Mouse (Mus musculus) limb, embryonic 11.5 days (tissue): ENCODE measurements at regions not wholly inside any gene's neighbourhood (a gene's known extent, or its start where the extent isn't known, plus 50 kb on each side); places are given as distances from the start of the nearest gene placed in this dataset.

ENCODE experiments used
- ATAC-seq: fragments of 200-750 bp; cut with Nextera tagmentation; 2 replicates; pipeline ENCODE4 v1.8.0; 2017; ENCODE audit warnings: low read depth; ENCODE audit not compliant: insufficient number of reproducible peaks, low FRiP score, low TSS enrichment
- DNase-seq: peaks from one replicate; pipeline ENCODE4 v3.0.0-alpha.2; 2015; ENCODE audit warnings: low spot score
- H3K27ac ChIP-seq: fragments of 300-500 bp; sonication (generic); replicated peaks from 2 replicates; pipeline ENCODE4 v1.5.1; 2014; ENCODE audit warnings: low read depth, mild to moderate bottlenecking, low read length
- H3K27me3 ChIP-seq: fragments of 300-500 bp; sonication (generic); 2 replicates; pipeline ENCODE4 v1.6.1; 2014; ENCODE audit warnings: mild to moderate bottlenecking, low read length, mixed read lengths; ENCODE audit not compliant: control insufficient read depth, insufficient read depth
- H3K36me3 ChIP-seq: fragments of 300-500 bp; sonication (generic); 2 replicates; pipeline ENCODE4 v1.6.1; 2014; ENCODE audit warnings: mild to moderate bottlenecking, low read length, moderate library complexity, mixed read lengths; ENCODE audit not compliant: control insufficient read depth, insufficient read depth
- H3K4me1 ChIP-seq: fragments of 300-500 bp; sonication (generic); 2 replicates; pipeline ENCODE4 v1.6.1; 2014; ENCODE audit warnings: low read length, mixed read lengths; ENCODE audit not compliant: control insufficient read depth, insufficient read depth
- H3K4me2 ChIP-seq: fragments of 300-500 bp; sonication (generic); 2 replicates; pipeline ENCODE4 v1.6.1; 2014; ENCODE audit warnings: low read depth, mild to moderate bottlenecking, moderate library complexity; ENCODE audit not compliant: severe bottlenecking
- H3K4me3 ChIP-seq: fragments of 300-500 bp; sonication (generic); 2 replicates; pipeline ENCODE4 v1.5.1; 2014; ENCODE audit warnings: low read depth, low read length
- H3K9ac ChIP-seq: fragments of 300-500 bp; sonication (generic); 2 replicates; pipeline ENCODE4 v1.6.1; 2014; ENCODE audit warnings: mild to moderate bottlenecking, low read length
- H3K9me3 ChIP-seq: fragments of 300-500 bp; sonication (generic); 2 replicates; pipeline ENCODE4 v1.6.1; 2016; ENCODE audit warnings: low read length; ENCODE audit not compliant: control insufficient read depth
- WGBS: fragments of 180-500 bp; shearing (Covaris S2); extraction: QIAGEN DNeasy Blood & Tissue Kit; methylation state at CpG from one replicate; pipeline ENCODE4 v1.1.7; 2014; 5-methylcytosine and 5-hydroxymethylcytosine counted together

DNA sequence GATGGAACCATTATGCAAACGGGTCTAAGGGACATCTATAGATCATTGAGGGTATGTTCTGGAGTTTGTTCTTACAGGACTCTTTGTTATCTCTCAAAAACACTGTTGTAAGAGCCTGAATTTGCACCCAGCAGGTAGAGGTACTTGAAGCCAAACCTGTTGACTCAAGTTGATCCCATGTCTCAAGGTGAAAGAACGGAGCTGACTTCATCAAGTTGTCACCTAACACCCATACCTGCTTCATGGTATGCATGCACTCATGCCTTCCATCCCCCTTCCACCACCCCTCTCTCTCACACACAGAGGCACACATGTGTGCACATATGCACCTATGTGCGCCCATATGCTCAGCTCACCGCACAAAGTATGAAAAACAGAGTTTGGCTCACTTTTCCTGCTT lies 189.0 kb downstream of the Ttll7 start:
- H3K27me3 ChIP-seq = no peaks in the 10 kb centered on the region
- no peaks in the 10 kb centered on the region for H3K4me1 ChIP-seq
- no peak overlapping the region for H3K9ac ChIP-seq
- no peaks in the 10 kb centered on the region for H3K9me3 ChIP-seq
- WGBS = 91% methylated on average over 4 of the region's 4 CpGs
- H3K27ac ChIP-seq = no peak overlapping the region
- no peak overlapping the region for H3K4me3 ChIP-seq
- no peak overlapping the region for H3K4me2 ChIP-seq
- no peak for DNase-seq
- no peaks in the 10 kb centered on the region for H3K36me3 ChIP-seq
- no peak for ATAC-seq

- H3K4me2 ChIP-seq = no peak overlapping the region
- ATAC-seq = no peak
- 79% methylated on average over 3 of the region's 3 CpGs for WGBS
These were observed 190.7 kb downstream of the Ttll7 start for GRCm38 (mm10) chr3:147042911-147043310.

DNA sequence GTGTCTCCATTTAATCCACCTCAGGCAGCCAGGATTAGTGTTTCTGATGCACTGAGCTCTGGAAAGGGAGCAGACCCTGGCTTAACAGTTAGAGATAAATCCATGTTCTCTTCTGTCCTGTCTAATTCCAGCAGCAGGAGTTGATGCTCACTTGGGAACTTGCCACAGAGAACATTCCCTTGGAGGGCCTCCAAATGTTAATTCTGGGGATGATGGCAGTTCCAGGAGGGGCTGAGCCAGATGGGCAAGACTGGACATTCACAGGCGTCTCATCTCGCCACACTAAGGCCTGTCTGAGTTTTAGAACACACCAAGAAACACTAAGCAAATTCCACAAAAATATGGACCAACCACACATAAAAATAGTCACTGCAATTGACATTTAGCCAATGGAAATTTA lies 194.5 kb downstream of the Ttll7 start:
- H3K4me3 ChIP-seq = no peak overlapping the region
- no peaks in the 10 kb centered on the region for H3K4me1 ChIP-seq
- 78% methylated on average over 2 of the region's 2 CpGs for WGBS
- no peaks in the 10 kb centered on the region for H3K9me3 ChIP-seq
- H3K27me3 ChIP-seq = no peaks in the 10 kb centered on the region
- ATAC-seq = no peak
- H3K4me2 ChIP-seq = no peak overlapping the region
- H3K9ac ChIP-seq = no peak overlapping the region
- DNase-seq = no peak
- no peaks in the 10 kb centered on the region for H3K36me3 ChIP-seq
- no peak overlapping the region for H3K27ac ChIP-seq

More at GRCm38 (mm10) chr3:147042911-147043310, 190.7 kb downstream of the Ttll7 start:
- no peak overlapping the region for H3K27ac ChIP-seq
- no peaks in the 10 kb centered on the region for H3K4me1 ChIP-seq
- H3K4me3 ChIP-seq = no peak overlapping the region
- H3K36me3 ChIP-seq = no peaks in the 10 kb centered on the region
- H3K9ac ChIP-seq = no peak overlapping the region
- DNase-seq = no peak
- H3K27me3 ChIP-seq = no peaks in the 10 kb centered on the region
- H3K9me3 ChIP-seq = no peaks in the 10 kb centered on the region

- no peak for DNase-seq
- Histone ChIP-seq H3K27ac (no peak overlapping the region), H3K36me3 (no peaks in the 10 kb centered on the region), H3K4me1 (no peaks in the 10 kb centered on the region), H3K4me3 (no peak overlapping the region), H3K27me3 (no peaks in the 10 kb centered on the region), H3K4me2 (no peak overlapping the region), H3K9ac (no peak overlapping the region), H3K9me3 (no peaks in the 10 kb centered on the region)
- 66% methylated on average over 8 of the region's 8 CpGs for WGBS
- ATAC-seq = no peak
These were observed 202.1 kb downstream of the Ttll7 start for GRCm38 (mm10) chr3:147054157-147054838.

DNA sequence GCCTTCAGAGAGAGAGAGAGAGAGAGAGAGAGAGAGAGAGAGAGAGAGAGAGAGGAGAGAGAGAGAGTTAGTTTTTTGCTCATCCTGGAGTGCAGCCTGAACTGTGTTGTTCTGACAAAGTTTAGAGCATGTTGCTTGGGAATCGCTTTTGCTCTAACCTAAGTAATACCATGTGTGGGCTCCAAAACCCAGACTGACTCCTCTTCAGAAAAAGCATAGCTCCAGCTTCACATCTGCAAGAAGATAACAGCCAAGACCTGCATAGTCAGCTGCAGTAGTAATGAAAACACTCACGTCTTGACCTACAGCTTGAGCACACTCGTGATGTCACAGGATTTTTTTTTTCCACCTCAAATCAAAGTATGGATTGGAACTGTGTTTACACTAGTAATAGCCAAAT lies 205.7 kb downstream of the Ttll7 start:
- Histone ChIP-seq H3K36me3 (no peaks in the 10 kb centered on the region), H3K4me1 (no peaks in the 10 kb centered on the region), H3K4me3 (no peak overlapping the region), H3K9ac (no peak overlapping the region), H3K9me3 (no peaks in the 10 kb centered on the region), H3K27ac (no peak overlapping the region), H3K27me3 (no peaks in the 10 kb centered on the region), H3K4me2 (no peak overlapping the region)
- ATAC-seq = no peak
- WGBS = 68% methylated on average over 3 of the region's 3 CpGs
- no peak for DNase-seq

- Histone ChIP-seq H3K9me3 (no peaks in the 10 kb centered on the region), H3K27me3 (no peaks in the 10 kb centered on the region), H3K27ac (no peak overlapping the region), H3K4me3 (no peak overlapping the region), H3K4me1 (peaks cover 2% of the 10 kb centered on the region; the same call in 1 of the 2 replicates), H3K36me3 (no peaks in the 10 kb centered on the region), H3K9ac (no peak overlapping the region), H3K4me2 (no peak overlapping the region)
- 84% methylated on average over 8 of the region's 8 CpGs for WGBS
- no peak for DNase-seq
- no peak for ATAC-seq
These were observed 208.5 kb downstream of the Ttll7 start for GRCm38 (mm10) chr3:147060659-147061058.

DNA sequence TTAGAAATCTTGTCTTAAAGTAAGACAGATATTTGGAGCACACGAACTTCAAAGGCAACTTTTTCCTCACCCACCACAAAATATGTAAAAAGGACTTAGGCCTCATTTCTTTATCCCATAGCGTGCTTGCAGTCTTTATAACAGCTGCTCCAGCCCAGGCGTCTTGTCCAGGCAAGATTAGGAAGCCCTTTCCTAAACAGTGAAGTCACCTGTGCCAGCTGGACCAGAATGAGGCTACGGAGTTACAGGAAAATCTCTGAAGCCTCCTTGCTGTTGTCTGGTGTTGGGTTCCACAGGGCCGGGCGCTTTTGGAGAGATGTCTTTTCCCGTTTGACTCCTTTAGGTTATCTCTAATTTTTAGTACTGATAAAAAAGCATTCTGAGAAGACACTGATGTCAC lies 210.3 kb downstream of the Ttll7 start:
- H3K4me1 ChIP-seq = peaks cover 2% of the 10 kb centered on the region; the same call in 1 of the 2 replicates
- no peak for ATAC-seq
- H3K27ac ChIP-seq = no peak overlapping the region
- H3K36me3 ChIP-seq = no peaks in the 10 kb centered on the region
- H3K27me3 ChIP-seq = no peaks in the 10 kb centered on the region
- no peaks in the 10 kb centered on the region for H3K9me3 ChIP-seq
- no peak overlapping the region for H3K4me3 ChIP-seq
- H3K4me2 ChIP-seq = no peak overlapping the region
- no peak overlapping the region for H3K9ac ChIP-seq
- WGBS = 83% methylated on average over 7 of the region's 7 CpGs
- DNase-seq = no peak

DNA sequence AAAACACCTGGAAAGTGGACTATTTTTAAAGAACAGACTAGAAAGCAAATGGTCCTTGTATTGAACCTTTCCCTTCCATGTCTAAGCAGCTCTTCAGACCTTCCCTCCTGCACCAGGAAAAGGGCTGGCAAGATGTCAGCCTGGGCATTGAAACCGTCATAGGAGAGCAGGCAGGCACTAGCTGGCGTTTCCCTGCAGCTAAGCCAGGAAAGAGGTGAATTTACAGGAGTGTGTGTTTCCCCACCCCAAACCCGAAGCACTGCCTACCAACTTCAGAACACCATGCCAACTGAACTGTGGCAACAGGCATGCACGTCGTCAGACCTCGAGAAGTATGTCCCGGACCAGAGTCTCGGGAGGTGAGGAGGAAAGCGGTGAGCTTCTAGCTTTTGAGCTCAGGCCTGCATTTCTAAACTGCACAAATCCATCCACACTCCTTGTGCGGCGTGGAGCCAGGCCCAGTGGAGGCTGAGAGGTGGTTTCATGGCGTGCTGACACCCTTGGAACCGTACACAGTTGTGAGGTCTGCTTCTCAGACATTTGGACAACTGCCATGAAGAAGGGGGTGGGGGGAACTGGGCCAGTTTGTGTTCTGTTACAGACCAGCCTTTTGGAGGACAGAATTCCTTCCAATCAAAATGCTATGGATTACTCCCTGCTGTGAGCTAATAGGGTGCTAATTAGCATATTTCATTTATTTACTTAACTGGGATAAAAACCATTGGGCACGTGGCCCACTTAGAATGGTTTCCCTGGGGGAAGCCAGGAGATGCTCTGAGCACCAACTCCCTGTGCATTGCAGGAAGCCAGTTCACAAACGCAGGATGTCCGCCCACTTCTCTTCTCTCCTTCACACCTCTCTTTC lies 211.6 kb downstream of the Ttll7 start:
- no peak overlapping the region for H3K9ac ChIP-seq
- peaks cover 2% of the 10 kb centered on the region; the same call in 1 of the 2 replicates for H3K4me1 ChIP-seq
- H3K27ac ChIP-seq = no peak overlapping the region
- no peaks in the 10 kb centered on the region for H3K27me3 ChIP-seq
- no peak overlapping the region for H3K4me2 ChIP-seq
- no peaks in the 10 kb centered on the region for H3K9me3 ChIP-seq
- H3K4me3 ChIP-seq = no peak overlapping the region
- DNase-seq (no peak), ATAC-seq (no peak)
- H3K36me3 ChIP-seq = no peaks in the 10 kb centered on the region
- WGBS = 79% methylated on average over 16 of the region's 16 CpGs
